Mouse (Mus musculus): ENCODE results near the gene Rps9. TPM values are rescaled to one million over a fixed set of nuclear protein-coding genes. Genes with fewer than 3 reads are reported as not detected.
"Not testable (repeated sequence)": the region's sequence is repeated elsewhere in the genome, so short reads cannot be mapped to it uniquely, and the experiment has no call there.

Gene Rps9
- polyA plus RNA-seq, 1 experiment: 1,027 TPM

GRCm38 (mm10) chr7:3712264-3712942 is 8.6 kb downstream of the Rps9 start:
- 25% methylated on average over 5 of the region's 5 CpGs for WGBS
- Histone ChIP-seq H3K27ac (ENCODE audit: insufficient read depth, low read length) (no peak overlapping the region), H3K4me3 (replicated peaks; ENCODE audit: insufficient read depth, low read depth, low read length) (no peak overlapping the region), H3K27me3 (ENCODE audit: control insufficient read depth, insufficient read depth, low read length) (no peaks in the 10 kb centered on the region), H3K4me1 (ENCODE audit: control insufficient read depth, insufficient read depth, low read length) (no peaks in the 10 kb centered on the region)
- DNase-seq: no peak
- TF ChIP-seq POLR2A (IDR thresholded peaks at IDR 0.05; ENCODE audit: borderline replicate concordance, insufficient read depth, low read length) (no peak), CTCF (IDR thresholded peaks at IDR 0.05; ENCODE audit: borderline replicate concordance, insufficient read depth, low read depth, low read length) (no peak)

- Histone ChIP-seq H3K27me3 (ENCODE audit: control insufficient read depth, insufficient read depth, low read length) (no peaks in the 10 kb centered on the region), H3K4me3 (replicated peaks; ENCODE audit: insufficient read depth, low read depth, low read length) (no peak overlapping the region), H3K4me1 (ENCODE audit: control insufficient read depth, insufficient read depth, low read length) (no peaks in the 10 kb centered on the region), H3K27ac (ENCODE audit: insufficient read depth, low read length) (no peak overlapping the region)
- WGBS: 42% methylated on average over 1 of the region's 1 CpGs
- TF ChIP-seq CTCF (IDR thresholded peaks at IDR 0.05; ENCODE audit: borderline replicate concordance, insufficient read depth, low read depth, low read length): no peak
- no peak for TF ChIP-seq POLR2A (IDR thresholded peaks at IDR 0.05; ENCODE audit: borderline replicate concordance, insufficient read depth, low read length)
- no peak for DNase-seq
Observed at GRCm38 (mm10) chr7:3715249-3715648, 11.5 kb downstream of the Rps9 start.

GRCm38 (mm10) chr7:3720268-3720667 is 16.5 kb downstream of the Rps9 start, which contains the start of gene Pirb:
Gene Pirb, minus strand, starts transcription at chr7:3720391.
- not testable (repeated sequence) for H3K4me3 ChIP-seq (replicated peaks; ENCODE audit: insufficient read depth, low read depth, low read length); H3K4me1 ChIP-seq (ENCODE audit: control insufficient read depth, insufficient read depth, low read length); H3K27me3 ChIP-seq (ENCODE audit: control insufficient read depth, insufficient read depth, low read length); H3K27ac ChIP-seq (ENCODE audit: insufficient read depth, low read length); DNase-seq
- WGBS: 46% methylated on average over 1 of the region's 3 CpGs

- H3K4me3 ChIP-seq (replicated peaks; ENCODE audit: insufficient read depth, low read depth, low read length); H3K27ac ChIP-seq (ENCODE audit: insufficient read depth, low read length); DNase-seq; H3K27me3 ChIP-seq (ENCODE audit: control insufficient read depth, insufficient read depth, low read length); H3K4me1 ChIP-seq (ENCODE audit: control insufficient read depth, insufficient read depth, low read length): not testable (repeated sequence)
Observed at GRCm38 (mm10) chr7:3725459-3725858, 21.7 kb downstream of the Rps9 start.

GRCm38 (mm10) chr7:3732675-3733074 is 28.9 kb downstream of the Rps9 start:
- not testable (repeated sequence) for H3K27me3 ChIP-seq (ENCODE audit: control insufficient read depth, insufficient read depth, low read length); DNase-seq; H3K4me3 ChIP-seq (replicated peaks; ENCODE audit: insufficient read depth, low read depth, low read length); H3K4me1 ChIP-seq (ENCODE audit: control insufficient read depth, insufficient read depth, low read length); H3K27ac ChIP-seq (ENCODE audit: insufficient read depth, low read length)
- no CpG with 5 or more reads among the region's 1 CpGs for WGBS

Other genes with a start within 250 kb of the Rps9 start
- gene Tarm1, start 201.4 kb upstream of the Rps9 start, polyA plus RNA-seq (2012; rRNA removed): 0.49 and 0.84 TPM in 2 replicates
- gene Oscar, start 87.8 kb upstream of the Rps9 start, polyA plus RNA-seq (2012; rRNA removed): 2.6 and 2.7 TPM in 2 replicates
- gene Ndufa3, start 86.6 kb upstream of the Rps9 start, polyA plus RNA-seq (2012; rRNA removed): 426 and 441 TPM in 2 replicates
- 33.2 and 34.5 TPM in 2 replicates for gene Tfpt, start 74.1 kb upstream of the Rps9 start, polyA plus RNA-seq (2012; rRNA removed)
- 70.9 and 79.1 TPM in 2 replicates for gene Prpf31, start 74.0 kb upstream of the Rps9 start, polyA plus RNA-seq (2012; rRNA removed)
- gene Cnot3, start 58.7 kb upstream of the Rps9 start, polyA plus RNA-seq (2012; rRNA removed): 60.9 and 61.1 TPM in 2 replicates
- gene Leng1, start 38.2 kb upstream of the Rps9 start, polyA plus RNA-seq (2012; rRNA removed): 12.0 and 12.9 TPM in 2 replicates
- 10.8 and 11.7 TPM in 2 replicates for gene Tmc4, start 26.4 kb upstream of the Rps9 start, polyA plus RNA-seq (2012; rRNA removed)
- gene Tsen34, start 11.1 kb upstream of the Rps9 start, polyA plus RNA-seq (2012; rRNA removed): 112 and 115 TPM in 2 replicates
- 114 and 115 TPM in 2 replicates for gene Mboat7, start 10.5 kb upstream of the Rps9 start, polyA plus RNA-seq (2012; rRNA removed)
- gene Pirb, start 16.4 kb downstream of the Rps9 start, polyA plus RNA-seq (2012; rRNA removed): 0.27 and 0.31 TPM in 2 replicates
- gene Gm15448, start 121.7 kb downstream of the Rps9 start, polyA plus RNA-seq (2012; rRNA removed): not detected in 2 replicates
- gene Pira2, start 141.1 kb downstream of the Rps9 start, polyA plus RNA-seq (2012; rRNA removed): 0.03 TPM in 1 of 2 replicates, not detected in the other
- not detected in 2 replicates for gene Gm14548, start 194.1 kb downstream of the Rps9 start, polyA plus RNA-seq (2012; rRNA removed)
- not detected in 2 replicates for gene Lilra6, start 211.5 kb downstream of the Rps9 start, polyA plus RNA-seq (2012; rRNA removed)

Measured in cerebellum, adult 2 months (tissue).